Mouse (Mus musculus) right cerebral cortex, postnatal 10 days (tissue): ENCODE measurements around the gene Mgat1.

Experiments used
- DNase-seq, 2 experiments: peaks; one replicate each; pipeline ENCODE4 v3.0.0; 2021; ENCODE audit warnings: low spot score in 2 of 2

Gene Mgat1

DNA sequence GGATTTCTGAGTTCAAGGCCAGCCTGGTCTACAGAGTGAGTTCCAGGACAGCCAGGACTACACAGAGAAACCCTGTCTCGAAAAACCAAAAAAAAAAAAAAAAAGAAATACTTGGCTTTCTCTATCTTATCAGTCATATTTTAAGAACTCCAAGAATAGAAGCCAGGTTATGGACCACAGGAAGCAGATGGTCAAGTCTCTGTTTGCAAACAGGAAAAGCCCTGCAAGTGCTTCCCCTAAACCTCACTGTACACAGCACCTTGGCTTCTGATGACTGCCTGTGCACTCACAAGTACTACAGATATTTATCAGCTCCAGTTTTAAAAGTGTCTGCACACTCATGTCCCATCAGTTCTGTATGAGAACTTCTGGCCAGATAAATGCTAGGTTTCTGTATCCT lies 2.5 kb upstream of the Mgat1 start:
- no peak for DNase-seq

GRCm38 (mm10) chr11:49242944-49243626 lies 906 bp upstream of the Mgat1 start:
- no peak for DNase-seq

DNA sequence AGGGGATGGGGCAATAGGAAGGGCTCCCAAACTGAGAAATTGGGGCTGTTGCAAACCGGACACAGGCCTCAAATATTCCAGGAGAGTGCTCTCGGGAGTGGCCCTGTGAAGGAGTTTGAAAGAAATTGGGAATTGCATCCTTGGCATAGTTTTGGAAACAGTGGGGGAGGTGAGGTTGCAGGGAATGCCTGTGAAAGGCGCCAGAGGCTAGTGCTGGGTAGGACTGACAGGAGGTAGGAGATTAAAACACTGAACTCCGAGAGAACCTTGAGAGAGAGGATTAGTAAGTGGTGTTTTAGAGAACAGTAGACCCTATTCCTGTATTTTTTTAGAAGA lies 572 bp downstream of the Mgat1 start:
- DNase-seq = no peak

- DNase-seq = no peak
These were observed 1.2 kb downstream of the Mgat1 start for GRCm38 (mm10) chr11:49245176-49245575.

- no peak for DNase-seq
These were observed 1.8 kb downstream of the Mgat1 start for GRCm38 (mm10) chr11:49245634-49246415.

GRCm38 (mm10) chr11:49246523-49246922 lies 2.5 kb downstream of the Mgat1 start:
- DNase-seq = no peak

DNA sequence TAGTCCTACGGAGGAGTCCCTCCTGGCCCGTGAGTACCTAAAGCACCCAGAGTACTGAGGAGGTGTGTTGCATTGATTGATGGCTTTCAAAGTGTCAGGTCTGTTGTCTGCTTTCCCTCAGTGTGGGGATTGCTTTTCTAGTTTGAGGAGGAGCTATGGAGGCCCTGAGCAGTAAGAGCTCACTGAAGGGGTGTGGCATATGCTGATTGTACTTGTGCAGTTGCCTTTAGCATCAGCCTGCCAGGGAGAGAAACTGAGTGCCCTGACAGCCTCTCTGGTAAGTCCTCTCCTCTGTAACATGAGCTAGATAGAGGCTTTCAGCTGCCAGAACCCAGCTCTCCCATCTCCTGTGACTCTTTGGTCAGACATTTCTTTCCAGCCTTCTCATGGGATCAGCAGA lies 3.3 kb downstream of the Mgat1 start:
- no peak for DNase-seq

- peak in 1 of 2 experiments; percentile 52 for DNase-seq
These were observed 4.4 kb downstream of the Mgat1 start for GRCm38 (mm10) chr11:49248226-49248973.

DNA sequence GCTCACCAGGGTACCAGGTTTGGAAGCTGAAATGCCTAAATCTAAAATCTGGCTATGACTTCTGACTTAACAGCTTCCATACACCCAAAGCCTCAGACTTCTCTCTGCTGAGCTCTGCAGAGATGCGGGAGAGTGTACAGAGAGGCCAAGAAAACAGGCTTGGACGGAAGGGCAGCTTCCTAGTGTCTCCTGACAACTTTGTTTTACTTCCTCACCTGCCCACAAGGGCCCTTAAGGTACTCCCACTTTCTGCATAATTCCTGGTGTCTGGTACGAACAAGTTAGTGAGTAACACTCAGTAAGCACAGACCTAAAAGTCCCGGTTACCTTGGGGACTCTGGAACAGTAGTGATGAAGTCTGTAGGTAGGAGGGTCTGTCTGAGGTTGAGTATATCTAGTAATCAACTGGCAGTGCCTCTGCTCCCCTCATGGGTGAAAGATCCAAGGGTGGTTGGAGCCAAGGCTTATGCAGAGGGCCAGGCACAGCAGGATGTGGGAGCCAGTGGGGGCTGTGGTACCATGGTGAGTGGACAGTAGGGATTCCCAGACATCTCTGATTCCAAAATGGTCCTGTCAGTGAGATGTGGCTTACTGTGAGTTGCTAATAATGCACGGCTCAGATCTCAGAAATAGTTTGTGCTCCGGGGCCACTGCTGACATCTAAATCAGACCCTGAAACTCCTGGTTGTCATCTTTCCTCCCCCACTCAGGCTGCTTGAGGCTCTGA lies 5.1 kb downstream of the Mgat1 start:
- DNase-seq = no peak

DNA sequence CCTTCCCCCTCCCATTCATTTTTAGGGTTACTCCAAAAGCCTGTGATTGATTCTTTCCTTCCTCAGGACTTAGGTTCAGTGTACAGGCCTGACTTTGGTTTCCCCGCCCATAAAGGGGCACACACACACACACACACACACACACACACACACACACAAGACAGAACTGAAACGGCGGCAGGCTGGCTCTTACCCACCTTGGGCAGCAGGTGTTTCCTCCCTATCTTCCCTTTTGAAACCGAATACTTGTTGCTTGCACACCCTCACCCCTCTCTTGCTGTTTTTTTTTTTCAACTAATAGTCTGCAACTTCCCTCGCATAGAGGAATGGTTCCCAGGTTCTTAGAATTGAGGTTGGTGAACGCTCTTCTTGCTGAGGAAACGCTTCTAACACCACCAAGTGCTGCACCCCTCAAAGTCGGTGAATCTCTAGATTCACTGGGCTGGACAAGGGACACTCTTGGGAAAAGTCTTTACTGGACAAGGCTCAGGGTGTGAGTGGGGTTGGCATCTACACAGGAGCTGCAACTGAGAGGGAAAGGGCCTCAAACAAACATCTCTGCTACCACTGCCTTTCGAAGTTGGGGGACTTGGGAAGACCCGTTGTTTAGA lies 5.9 kb downstream of the Mgat1 start:
- no peak for DNase-seq

DNA sequence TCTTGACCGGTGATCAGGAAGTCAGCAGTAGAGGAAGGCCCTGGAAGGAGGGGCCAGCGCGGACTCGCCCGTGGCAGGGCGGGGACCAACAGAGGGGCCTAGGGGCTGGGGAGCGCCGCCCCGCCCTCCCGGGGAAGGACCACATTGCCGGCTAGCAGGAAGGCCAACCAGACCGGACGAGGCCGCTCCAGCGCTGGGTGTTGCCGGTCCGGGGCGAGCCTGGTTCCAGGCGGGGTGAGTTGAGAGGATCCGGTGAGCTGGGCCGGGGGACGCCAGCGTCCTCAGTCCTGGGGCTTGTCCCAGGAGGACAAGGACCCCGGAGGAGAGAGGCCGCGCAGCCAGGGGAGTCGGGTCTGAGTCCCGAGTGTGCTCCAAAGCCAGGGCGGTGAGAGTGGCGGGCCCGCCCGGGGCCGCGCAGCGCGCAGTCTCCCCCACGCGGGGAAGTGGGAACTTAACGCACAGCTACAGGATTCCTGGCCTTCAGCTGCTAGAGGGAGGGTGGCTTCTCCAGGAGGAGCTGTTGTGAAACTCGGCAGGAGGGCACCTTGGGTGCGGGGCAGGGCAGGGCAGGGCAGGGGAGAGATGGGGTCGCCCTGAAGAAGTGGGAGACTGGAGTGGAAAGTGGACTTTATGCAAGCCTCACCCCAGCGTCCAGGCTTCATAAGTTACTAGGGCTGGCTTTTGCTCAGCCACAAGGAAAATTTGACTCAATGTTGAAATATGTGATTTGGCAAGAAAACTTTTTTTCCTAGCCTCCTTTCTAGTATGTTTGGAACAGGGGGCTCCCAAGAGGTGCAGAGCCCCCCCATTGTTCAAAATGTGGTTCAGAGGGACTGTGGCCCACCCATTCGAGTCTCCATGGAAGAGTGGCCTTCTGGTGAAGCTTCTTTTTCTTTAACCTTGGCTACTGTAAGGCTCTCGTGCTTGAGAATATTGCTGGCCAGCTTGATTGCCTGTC lies 6.7 kb downstream of the Mgat1 start:
- DNase-seq = peak; percentile 78 to 79

- no peak for DNase-seq
These were observed 7.4 kb downstream of the Mgat1 start for GRCm38 (mm10) chr11:49251380-49251761.

- no peak for DNase-seq
These were observed 8.1 kb downstream of the Mgat1 start for GRCm38 (mm10) chr11:49252048-49252447.

DNA sequence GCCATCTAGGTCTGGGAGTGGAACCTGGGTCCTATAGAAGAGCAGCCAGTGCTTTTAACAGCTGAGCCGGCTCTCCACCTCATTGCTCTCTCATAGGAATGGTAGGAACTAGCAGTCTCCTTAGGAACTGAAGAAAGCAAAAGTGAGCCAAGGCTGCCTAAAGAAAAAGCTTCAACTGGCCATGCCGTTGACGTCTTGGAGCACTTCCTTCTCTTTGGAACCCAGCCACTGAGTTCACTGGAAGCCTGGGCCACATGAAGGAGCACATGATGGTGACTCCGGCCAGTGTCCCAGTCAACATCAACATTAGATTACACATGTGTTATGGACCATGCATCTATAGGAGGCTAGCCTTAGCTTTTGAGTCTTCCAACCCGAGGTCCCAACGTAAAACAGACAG lies 9.0 kb downstream of the Mgat1 start:
- no peak for DNase-seq

- no peak for DNase-seq
These were observed 15.3 kb downstream of the Mgat1 start for GRCm38 (mm10) chr11:49259296-49259695.

DNA sequence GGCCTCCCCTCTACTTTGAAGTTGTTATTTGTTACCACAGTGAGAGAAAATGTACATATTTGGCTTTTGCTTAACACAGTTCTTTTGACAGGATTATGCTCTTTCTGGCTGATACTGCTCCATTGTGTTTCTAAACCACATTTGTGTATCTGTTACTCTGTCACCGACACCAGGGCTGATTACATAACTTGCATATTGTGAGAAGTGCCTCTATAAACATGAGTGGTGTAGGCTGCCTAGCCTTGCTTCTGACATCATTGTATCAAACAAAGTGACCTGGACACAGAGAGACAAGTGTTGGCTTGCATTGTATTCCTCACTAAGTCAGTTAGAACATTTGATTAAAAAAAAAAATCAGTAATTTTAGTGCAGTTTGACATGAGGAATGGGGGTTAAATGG lies 15.8 kb downstream of the Mgat1 start:
- no peak for DNase-seq

DNA sequence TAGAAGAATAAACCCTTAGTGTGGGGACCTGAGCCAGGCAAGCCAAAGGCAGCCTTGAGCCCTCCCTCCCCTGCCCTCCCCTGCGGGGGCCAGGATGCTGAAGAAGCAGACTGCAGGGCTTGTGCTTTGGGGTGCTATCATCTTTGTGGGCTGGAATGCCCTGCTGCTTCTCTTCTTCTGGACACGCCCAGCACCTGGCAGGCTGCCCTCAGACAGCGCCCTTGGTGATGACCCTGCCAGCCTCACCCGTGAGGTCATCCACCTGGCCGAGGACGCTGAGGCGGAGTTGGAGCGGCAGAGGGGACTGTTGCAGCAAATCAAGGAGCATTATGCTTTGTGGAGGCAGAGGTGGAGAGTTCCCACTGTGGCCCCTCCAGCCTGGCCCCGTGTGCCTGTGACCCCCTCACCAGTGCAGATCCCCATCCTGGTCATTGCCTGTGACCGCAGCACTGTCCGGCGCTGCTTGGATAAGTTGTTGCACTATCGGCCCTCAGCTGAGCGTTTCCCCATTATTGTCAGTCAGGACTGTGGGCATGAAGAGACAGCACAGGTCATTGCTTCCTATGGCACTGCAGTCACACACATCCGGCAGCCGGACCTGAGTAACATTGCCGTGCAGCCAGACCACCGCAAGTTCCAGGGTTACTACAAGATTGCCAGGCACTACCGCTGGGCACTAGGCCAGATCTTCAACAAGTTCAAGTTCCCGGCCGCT lies 16.8 kb downstream of the Mgat1 start:
- DNase-seq = no peak

- no peak for DNase-seq
These were observed 17.4 kb downstream of the Mgat1 start for GRCm38 (mm10) chr11:49261313-49261855.

DNA sequence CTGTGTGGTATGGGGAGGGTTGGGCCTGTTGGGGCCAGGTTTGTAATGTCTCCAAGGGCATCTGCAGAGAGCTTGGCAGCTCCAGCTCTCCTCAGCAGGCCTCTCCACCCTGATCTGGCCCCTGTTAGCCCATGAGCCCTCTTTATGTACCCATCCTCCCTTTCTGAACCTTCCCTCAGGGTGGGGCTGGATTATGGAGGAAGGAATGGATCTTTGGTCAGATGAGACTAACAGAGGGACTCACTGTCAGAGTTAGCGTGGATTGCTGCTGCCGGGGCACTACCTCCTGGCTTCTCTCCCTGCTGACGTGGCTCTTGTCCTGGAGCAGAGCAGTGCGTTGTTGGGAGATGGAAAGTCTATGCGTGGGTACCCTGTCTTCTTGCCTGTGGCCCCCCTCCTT lies 18.3 kb downstream of the Mgat1 start:
- no peak for DNase-seq

DNA sequence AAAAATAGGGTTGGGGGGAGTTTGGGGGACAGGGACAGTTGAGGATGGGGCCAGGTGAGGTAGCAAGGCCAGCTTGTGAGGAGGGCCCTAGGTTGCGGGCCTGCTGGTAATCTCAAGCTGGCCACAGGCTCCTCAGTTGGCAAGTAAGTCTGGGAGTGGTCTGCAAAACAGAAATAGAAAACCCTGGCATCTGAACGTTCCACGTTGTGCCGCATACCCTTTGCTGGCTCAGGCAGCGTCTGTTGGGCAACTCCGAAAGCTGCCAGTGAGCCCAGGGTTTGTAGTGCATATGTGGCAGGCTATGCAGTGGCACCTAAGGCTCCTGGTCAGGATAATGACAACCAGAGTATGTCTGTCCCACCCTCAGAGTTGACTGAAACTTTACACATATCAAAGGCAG lies 19.2 kb downstream of the Mgat1 start:
- no peak for DNase-seq
